Mouse (Mus musculus) lung, adult 18-20 months (tissue): ENCODE results near the gene Vps29.

Experiments used
- DNase-seq, 2 experiments: peaks; one replicate each; pipeline ENCODE4 v3.0.0; 2022; ENCODE audit warnings: mixed read lengths in 2 of 2

Gene Vps29

DNA sequence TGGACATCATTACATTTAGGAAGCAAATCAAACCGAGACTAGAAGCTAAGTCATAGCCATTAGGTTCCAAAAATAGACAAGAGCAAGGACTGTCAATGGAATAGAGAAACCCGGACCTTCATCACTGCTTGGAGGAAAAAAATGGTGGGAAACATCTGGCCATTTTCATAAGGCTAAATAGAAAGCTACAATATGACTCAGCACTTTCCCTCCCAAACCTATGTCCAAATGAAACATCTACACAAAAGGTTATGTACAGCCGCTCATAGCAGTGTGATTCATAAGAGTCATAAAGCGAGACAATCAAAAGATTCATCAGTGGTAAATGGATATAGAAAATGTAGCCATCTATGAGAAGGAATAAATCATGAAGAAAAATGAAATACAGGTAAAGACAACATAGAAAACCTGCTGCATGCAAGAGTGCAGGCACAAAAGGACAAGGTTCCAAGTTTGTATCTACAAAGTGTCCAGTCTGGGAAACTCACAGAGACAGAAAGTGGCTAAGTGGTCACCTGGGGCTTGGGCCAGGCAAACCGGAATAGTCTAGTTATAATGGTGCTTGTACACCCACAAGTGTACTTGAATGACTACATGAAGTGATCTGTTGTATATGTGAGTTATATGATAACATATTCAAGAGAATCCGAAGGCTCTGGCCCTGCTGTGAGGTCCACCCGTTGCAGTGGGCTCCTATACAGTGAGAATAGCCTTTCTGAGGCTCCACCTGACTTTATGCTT is 17.4 kb upstream of the Vps29 start:
- peak; percentile 31 to 39 for DNase-seq

DNA sequence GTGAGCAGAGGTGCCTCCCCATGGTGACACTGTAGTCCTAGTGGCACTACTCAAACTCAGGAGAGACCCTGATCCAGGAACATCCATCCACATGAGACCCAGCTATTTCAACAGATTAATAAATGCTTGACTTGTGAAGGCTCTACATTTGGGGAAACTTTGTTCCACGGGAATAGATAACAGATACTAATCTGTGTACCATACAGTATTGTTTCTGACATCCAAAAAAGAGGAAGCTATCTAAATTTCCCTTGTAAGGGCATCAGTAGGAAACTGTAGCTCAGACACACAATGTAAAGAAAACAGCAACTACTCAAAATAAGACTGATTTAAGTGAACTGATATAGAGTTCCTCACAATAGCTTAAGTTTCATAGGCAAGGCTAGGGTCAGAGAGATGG is 11.3 kb upstream of the Vps29 start:
- DNase-seq: no peak

DNA sequence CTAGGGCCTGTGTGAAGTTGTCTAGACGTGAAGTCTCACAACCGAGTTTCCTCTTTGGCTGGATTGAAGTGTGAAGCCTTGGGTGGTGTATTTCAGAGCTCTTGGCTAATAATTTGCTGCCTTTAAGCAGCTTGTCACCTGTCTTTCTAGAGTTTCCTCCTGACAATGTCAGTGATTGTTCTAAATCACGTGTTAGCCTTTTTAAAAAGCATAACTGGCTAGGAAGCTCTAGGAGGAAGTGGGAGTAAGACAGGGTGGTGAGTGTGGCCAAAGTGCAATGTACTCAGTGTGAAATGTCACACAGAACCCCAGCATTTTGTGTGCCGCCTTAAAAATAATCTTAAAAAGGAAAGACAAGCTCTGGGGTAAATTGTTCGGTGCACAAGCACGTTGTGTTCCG is 10.4 kb upstream of the Vps29 start:
- DNase-seq: no peak

DNA sequence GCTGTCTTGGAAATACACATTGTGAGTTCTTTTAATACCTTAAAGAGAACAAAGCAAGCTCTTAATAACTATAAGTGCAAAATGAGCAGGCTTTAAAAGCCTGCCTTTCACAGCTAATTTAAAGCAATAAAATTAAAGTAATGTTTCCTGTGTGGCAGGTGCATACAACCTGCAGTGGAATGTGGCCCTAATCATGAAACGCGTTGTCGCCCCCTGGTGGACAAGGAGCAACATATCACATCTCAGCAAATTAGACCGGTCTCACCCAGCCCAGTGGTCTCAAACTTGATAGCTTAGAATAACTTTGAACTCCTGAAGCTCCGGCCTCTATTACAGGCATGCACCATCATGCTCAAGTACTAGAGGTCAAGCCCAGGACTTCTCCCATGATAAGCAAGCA is 9.9 kb upstream of the Vps29 start:
- DNase-seq: peak; percentile 71 to 80

DNA sequence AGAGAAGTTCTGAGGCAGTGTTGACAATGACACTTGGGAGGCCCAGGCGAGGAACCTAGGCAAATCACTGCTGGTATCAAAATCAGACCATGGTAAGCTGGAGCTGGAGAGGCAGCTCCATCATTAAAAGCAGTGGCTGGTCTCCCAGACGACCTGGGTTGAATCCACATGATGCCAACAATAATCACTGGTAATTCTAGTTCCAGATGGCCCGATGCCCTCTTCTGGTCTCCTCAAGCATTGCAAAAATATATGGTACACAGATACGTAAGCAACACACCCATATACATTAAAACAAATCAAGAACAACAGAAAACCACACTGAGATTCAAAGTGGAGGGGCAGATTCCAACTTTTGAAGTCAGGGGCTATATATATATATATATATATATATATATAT is 8.4 kb upstream of the Vps29 start:
- no peak for DNase-seq

DNA sequence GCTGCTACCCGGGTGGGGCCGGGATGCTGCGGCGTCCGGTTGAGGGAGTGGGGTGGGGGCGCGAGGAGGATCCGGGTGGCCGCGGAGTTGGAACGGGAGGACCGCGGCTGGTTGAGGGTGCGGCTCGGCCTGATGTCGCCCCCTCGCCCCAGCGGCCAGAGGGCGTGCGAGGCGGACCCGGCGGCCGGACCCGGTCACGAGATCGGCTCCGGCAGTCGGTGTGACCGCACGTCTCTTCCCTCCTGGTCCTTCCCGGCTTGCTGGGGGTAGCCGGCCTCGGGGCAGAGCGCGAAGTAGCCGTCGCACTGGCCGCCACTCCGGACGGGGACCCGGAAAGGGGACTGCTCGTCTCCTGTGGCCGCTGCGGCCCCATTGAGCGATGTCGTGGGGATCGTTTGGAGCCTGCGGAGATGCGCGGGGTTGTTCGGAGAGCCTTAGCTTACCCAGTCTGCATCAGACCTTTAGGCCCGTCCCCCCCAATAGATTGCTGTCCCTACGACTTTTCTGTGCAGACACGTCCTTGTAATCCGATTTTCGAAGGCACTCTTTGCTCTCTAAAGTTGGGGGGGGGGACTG is 411 bp downstream of the Vps29 start:
- no peak for DNase-seq

DNA sequence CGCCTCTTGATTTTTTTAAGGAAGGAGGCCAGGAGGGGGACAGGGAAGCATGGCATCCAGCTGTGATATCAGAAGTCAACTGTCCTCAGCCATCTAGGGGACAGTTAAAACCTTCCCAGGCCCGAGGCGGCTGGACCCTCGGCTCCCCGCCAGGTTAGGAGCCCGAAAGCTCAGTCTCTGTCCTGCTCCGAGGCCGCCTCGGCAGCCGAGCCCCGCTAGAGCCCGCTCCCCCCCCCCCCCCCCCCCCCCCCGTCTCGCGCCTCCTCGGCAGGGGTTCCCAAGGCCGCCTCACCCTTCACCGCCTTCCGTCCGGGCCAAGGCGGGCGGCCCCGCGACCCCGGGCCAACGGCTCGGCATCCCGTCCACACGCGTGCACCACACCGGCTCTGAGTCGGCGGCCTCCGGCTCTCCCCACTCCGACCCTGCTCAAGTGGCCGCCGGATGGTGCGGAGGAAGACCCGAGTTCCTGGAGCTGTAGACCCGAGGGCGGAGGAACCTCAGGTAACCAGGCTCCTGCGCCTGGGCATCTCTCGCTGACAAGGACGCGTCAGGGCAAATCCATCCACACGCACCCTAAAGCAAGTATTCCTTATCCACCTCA is 17.5 kb downstream of the Vps29 start, which contains the start of gene Gpn3:
Gene Gpn3, plus strand, starts transcription at position 286 of the 601 bp plus-strand sequence.
- no peak for DNase-seq

DNA sequence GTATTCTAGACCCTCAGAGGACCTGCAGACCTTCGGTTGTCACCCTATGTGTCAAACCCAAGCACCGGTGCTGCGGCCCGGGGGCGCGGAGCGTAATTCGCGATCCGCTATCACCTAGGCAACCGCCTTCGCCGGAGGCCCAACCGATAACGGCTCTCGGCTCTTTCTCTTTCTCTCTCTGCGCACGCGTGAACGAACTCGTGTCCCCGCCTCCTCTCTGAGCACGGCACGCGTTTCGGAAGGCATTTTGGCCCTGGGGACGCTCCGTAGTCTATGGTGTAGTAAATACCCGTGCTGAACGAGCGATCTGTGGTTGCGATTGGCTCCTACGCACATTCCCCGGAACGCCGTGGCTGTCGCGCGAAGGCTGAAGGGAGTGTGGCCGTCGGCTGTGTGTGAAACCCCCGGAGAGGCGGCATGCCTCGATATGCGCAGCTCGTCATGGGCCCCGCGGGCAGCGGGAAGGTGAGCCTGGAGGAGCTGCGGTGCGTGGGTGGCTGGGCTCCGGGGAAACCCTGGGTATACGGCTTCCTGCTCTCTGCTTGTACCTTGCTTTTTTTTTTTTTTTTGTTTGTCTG is 18.1 kb downstream of the Vps29 start, which contains the start of gene Fam216a:
Gene Fam216a, minus strand, starts transcription at position 173 of the 578 bp plus-strand sequence.
- DNase-seq: peak; percentile 99

DNA sequence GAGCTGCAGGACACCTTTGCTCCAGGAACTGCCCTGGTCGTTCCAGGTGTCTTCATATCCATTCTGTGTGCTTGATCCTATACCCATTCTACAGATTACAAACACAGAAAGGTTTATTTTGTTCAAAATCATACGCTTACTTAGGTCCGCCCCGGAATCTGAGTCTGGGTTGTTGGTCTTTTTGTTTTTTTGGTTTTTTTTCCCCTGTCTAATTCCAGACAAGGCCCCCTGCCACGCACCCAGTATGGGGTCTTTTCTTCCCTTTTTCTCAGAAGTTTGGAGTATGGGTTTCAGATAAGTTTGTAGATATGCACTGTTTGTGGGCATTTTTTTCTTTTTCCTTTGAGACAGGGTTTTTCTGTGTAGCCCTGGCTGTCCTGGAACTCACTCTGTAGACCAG is 18.7 kb downstream of the Vps29 start:
- no peak for DNase-seq

DNA sequence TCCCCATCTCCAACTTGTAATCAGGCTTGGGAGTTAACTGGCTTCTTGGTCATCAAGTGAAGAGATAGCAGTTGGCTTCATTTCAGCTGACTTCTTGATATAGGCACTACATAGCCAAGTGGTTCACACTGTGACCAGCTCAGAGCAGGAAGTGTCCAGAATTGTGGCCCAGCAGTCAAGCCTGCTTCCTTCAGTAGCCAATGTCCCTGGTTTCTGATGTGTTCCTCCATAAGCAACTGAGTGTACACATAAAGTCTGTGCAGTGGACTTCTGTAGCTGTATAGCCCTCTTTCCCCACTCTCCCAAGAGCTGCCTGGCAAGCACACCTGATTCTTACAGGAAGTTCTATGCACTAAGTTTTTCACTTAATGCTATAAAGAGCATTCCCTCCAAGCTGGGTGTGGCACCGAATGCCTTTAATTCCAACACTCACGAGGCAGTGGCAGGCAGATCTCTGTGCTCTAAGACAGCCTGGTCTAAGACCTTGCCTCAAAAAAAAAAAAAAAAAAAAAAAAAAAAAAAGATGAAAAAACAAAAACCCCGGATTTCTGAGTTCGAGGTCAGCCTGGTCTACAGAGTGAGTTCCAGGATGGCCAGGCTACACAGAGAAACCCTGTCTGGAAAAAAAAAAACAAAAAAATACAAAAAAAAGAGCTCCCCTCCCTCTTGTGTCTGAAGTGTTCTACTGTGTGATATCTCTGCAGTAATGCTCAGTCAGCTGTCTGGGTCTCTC is 23.1 kb downstream of the Vps29 start:
- no peak for DNase-seq

DNA sequence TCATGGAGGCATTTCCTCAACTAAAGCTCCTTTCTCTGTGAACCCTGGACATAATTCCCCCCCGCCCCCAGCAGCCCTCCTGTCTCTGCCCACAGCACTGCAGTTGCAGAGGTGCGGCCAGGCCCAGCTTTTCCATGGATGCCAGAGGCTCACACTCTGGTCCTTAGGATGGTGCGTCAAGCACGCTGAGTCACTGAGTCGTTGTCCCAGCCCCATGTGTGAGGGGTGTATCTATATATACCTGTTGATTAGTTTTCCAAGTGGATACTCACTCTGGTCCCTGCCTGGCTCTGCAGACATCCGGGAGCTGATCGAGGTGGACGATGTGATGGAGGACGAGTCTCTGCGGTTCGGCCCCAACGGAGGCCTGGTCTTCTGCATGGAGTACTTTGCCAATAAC is 24.0 kb downstream of the Vps29 start:
- no peak for DNase-seq

DNA sequence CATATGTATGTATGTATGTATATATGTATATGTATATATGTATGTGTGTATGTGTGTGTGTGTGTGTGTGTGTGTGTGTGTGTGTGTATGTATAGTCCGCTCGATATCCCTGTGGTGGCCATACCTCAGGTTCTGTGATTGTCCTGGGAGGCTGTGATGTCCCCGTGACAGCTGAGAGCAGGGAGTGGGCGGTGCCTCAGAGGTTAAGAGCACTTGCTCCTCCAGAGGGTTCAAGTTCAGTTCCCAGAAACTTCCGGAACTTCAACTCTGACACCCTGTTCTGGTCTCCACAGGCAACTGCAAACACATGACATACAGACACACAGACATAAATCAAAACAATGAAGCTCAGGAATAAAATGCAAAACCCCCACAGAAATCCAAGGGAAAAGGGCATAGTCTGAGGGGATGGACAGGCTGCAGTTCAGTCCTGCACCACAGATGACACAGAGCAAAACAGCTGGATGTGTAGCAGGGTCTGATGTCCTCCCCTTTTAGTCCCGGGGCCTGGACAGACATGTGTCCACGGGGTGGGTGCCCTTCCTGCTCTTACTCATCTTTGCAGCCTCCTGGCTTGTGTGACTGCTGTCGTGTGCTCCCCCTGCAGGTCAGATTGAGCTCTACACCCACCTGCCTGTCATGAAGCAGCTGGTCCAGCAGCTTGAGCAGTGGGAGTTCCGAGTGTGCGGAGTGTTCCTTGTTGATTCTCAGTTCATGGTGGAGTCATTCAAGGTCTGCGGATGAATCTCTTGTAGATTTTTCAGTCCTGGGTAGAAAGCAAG is 25.4 kb downstream of the Vps29 start:
- DNase-seq: peak; percentile 61 to 75

DNA sequence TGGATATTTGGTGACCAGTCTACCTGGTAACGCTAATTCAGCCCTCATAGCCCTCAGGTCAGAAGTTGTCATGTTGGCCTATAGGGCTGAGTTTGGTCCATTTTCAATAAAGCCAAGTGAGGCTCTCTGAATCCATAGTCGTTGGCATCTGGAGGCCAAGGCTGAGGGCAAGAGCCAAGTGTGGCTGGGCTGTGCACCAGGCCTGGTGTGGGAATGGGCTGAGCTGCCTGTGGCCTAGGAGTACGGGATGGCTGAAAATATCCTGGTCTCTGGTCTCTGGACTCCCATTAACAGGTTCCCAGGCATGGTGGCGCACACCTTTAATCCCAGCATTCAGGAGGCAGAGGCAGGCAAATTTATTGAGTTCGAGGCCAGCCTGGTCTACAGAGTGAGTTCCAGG is 35.8 kb downstream of the Vps29 start:
- no peak for DNase-seq

DNA sequence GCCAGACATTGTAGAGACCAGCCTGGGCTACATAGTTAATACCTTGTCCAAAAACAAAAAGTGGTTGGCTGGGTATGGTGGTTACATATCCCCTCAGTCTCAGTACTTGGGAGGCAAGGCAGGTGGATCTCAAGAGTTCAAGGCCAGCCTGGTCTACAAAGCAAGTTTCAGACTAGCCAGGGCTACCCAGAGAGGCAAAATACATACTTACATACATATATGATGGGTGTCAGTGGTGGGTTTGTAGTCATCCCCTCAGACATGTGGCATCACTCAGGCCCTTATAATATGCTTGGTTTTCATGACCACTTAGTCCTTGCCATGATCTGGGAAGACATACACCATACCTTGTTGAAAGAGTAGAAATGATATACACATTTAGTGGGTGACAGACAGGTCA is 36.5 kb downstream of the Vps29 start:
- DNase-seq: no peak

DNA sequence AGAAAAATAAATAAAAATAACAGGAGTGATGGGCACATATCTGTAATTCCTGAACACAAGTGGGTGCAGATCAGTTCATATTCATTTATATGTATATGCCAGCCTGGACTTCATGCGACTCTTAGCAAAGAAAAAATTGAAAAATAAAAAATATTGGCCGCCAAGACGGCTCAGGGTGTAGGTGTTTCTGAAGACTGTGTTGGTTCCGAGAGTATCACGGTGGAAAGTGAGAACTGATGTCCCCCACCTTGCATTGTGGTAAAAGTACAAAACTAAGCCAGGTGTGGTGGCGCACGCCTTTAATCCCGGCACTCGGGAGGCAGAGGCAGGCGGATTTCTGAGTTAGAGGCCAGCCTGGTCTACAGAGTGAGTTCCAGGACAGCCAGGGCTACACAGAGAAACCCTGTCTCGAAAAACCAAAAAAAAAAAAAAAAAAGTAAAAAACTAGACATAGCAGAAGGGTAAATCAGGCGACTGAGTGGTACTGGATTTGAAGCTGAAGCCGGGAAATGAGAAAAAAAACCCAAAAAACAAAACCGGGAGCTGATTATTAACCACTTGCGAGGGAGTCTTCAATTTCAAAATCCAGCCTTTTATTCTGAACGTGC is 37.1 kb downstream of the Vps29 start:
- no peak for DNase-seq

DNA sequence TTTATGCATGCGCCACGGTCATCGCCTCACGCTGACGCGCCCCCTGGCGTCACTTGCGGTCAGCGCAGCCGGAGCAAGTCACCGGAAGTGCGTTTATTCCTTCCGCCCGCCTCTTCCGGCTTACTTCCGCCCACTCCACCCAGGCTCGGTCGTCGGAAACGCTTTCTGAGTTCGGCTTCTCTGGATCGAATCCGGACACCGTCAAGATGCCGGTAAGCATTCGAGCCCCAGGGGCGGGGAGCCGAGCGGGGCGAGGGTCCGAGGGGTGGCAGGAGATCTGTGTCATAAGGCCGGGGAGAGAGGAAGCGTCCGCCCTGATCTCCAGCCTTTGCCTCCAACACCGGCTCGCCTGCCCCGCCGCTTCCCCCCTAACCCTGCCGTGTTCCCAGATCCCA is 37.6 kb downstream of the Vps29 start, which contains the start of gene Arpc3:
Gene Arpc3, plus strand, starts transcription at position 93 of the 395 bp plus-strand sequence.
- peak; percentile 88 to 91 for DNase-seq

DNA sequence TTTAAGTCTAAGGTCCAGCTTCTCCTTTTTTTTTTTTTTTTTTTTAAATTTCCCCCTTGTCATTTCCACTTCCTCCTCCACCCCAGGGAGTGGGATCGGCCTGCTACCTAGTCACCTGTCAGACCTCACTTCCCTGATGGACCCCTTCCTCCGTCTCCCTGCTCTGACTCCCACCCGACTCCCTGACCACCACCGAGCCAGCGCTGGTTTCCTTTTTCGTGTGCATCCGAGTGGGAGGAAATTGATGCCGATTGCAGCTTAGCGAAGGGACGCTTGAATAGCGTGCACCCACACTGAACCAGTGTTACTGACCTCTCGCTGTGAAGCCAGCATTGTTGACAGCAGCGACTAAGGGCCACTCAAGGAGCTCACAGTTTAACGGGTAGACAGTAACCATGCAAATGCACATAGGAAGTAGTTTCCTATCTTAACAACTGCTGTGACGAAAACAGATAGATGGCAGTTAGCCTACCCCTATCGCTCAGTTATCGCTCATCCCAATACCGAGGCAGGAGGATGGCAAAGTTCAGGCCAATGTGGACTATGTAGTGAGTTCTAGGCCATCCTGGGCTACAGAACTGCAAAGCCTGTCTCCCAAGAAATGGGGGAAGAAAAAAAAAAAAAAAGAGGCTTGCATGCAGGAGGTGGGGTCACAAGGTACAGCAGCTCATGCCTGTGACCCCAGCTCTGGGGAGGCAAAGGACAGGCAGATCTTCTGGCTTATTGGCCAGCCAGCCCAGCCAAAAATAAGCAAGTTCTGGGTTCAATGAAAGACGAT is 38.2 kb downstream of the Vps29 start:
- peak in 1 of 2 experiments; percentile 33 for DNase-seq

DNA sequence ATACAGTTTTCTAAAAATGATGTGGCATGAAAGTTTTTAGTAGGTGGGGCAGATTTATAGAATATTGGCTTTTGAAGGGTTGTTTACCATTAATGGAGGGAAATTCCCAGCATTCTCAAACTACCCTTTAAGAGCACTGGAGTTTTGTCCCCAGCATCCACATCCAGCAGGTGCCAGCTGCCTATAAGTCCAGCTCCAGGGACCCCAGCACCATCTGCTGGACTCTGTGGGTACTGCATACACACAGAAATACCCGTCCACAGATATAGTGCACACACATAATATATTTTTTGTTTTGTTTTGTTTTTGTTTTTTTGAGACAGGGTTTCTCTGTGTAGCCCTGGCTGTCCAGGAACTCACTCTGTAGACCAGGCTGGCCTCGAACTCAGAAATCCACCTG is 39.7 kb downstream of the Vps29 start:
- DNase-seq: peak; percentile 68 to 79

DNA sequence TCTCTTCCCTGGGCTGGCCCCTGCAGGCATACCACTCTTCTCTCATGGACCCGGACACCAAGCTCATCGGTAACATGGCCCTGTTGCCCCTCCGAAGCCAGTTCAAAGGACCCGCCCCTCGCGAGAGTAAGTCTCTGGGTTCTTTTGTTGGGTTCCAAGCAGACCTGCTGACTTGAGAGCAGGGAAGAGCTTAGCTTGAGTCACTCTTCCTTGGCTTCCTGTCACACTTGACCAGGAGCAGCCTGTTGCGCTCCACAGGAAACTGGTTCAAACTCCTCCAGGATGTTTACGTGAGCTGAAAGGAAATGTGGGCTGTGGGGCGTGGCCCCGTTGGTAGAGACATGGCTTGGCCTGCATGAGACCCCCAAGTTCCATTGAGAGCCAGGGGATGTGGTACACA is 42.6 kb downstream of the Vps29 start:
- DNase-seq: peak; percentile 74 to 78

DNA sequence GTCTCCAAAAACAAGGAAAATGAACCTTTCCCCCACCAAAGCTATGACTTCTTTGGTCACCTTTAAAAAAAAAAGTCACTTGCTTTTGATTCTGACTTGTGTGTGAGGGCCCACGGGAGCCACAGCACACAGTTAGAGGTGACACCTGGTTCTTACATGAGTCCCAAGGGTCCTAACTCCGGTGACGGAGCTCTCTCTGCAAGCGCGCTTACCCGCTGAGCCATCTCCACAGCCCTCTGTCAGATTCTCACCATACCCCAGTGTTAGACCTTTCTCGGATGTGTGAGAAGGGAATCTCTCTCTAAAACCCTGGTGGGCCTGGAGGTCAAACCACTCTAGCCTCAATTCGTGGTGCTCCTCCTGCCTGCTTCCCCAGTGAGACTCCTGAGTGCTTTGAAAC is 43.3 kb downstream of the Vps29 start:
- no peak for DNase-seq

DNA sequence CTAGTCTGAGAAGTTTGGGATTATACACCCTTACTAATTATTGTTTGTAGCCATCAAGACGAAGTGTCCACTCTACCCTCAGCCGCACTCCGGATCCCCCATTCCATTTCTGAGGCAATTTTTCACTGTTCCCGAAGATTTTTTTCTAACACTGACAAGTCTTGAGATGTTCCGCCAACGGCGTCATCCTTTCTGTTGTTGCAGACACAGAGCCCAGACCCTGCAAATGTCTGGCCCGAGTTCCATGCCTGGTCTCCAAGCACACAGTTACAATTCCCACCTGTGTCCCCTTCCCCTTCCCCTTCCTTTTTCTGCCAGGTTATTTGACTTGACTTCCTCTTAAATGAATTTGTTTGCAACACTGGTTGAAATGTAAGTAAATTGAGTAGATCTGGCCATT is 45.7 kb downstream of the Vps29 start:
- DNase-seq: no peak
